Mouse (Mus musculus) heart, embryonic 13.5 days (tissue): Measurements from ENCODE around the gene Cyp27b1. TPM values are rescaled to one million over a fixed set of nuclear protein-coding genes. Genes with fewer than 3 reads are reported as not detected.
A peak's percentile ranks its signal among the peaks of the same experiment; 100 is the strongest.

ENCODE experiments used
- ATAC-seq: fragments of 200-750 bp; cut with Nextera tagmentation; 2 replicates; pipeline ENCODE4 v1.8.0; 2017; ENCODE audit warnings: moderate TSS enrichment; ENCODE audit not compliant: insufficient number of reproducible peaks, low FRiP score, low TSS enrichment; ENCODE audit errors: extremely low read depth
- H3K27ac ChIP-seq: fragments of 300-500 bp; sonication (generic); replicated peaks from 2 replicates; pipeline ENCODE4 v1.5.1; 2015; ENCODE audit warnings: moderate library complexity, mild to moderate bottlenecking, inconsistent platforms
- H3K27me3 ChIP-seq: fragments of 300-500 bp; sonication (generic); replicated peaks from 2 replicates; pipeline ENCODE4 v1.6.1; 2015; ENCODE audit warnings: mild to moderate bottlenecking, inconsistent platforms
- H3K36me3 ChIP-seq: fragments of 300-500 bp; sonication (generic); 2 replicates; pipeline ENCODE4 v1.6.1; 2015; ENCODE audit warnings: mild to moderate bottlenecking, inconsistent platforms
- H3K4me1 ChIP-seq: fragments of 300-500 bp; sonication (generic); 2 replicates; pipeline ENCODE4 v1.6.1; 2015; ENCODE audit warnings: inconsistent platforms
- H3K4me2 ChIP-seq: fragments of 300-500 bp; sonication (generic); 2 replicates; pipeline ENCODE4 v1.6.1; 2015; ENCODE audit warnings: inconsistent platforms, mild to moderate bottlenecking, moderate library complexity
- H3K4me3 ChIP-seq: fragments of 300-500 bp; sonication (generic); 2 replicates; pipeline ENCODE4 v1.5.1; 2015; ENCODE audit warnings: moderate library complexity, mild to moderate bottlenecking, inconsistent platforms
- H3K9ac ChIP-seq: fragments of 300-500 bp; sonication (generic); 2 replicates; pipeline ENCODE4 v1.6.1; 2015; ENCODE audit warnings: inconsistent platforms, mild to moderate bottlenecking, moderate library complexity
- H3K9me3 ChIP-seq: fragments of 300-500 bp; sonication (generic); 2 replicates; pipeline ENCODE4 v1.6.1; 2016; ENCODE audit warnings: inconsistent platforms
- WGBS: fragments of 180-500 bp; shearing (Covaris S2); methylation state at CpG from one replicate; pipeline ENCODE4 v1.1.7; 2015; ENCODE audit warnings: mixed read lengths; 5-methylcytosine and 5-hydroxymethylcytosine counted together
- polyA plus RNA-seq: library from polyadenylated mRNA; unstranded; fragments of >200 nt; fragmentation: Nextera tagmentation; extraction: Ambion mirVana; gene quantifications from 2 replicates; pipeline ENCODE4 v1.2.1, GENCODE M21; 2015

Cyp27b1 gene
- 0.10 and 0.21 TPM in 2 replicates for polyA plus RNA-seq

DNA sequence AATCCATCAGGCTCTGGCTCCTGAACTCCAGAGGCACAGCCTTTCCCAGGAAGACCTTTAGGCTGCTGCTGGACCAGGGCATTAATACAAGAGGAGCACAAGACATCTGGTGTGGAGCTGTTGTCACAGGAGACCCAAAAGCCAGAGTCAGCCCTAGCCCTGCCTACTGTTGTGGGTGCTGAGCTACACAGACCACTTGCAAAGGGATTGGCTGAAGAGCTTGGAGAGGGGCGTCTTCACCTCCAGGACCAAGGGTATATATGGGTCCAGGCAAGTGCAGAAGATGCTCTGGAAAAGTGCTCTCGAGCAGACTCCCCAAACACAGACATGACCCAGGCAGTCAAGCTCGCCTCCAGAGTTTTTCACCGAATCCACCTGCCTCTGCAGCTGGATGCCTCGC, at the start of gene Cyp27b1:
Cyp27b1 (plus strand) TSS at position 297 of the 400 bp plus-strand sequence.
- H3K4me1 ChIP-seq = peaks cover 22% of the 10 kb centered on the region
- H3K9ac ChIP-seq = peak within 1 kb of the TSS; percentile 50; the same call in 1 of the 2 replicates
- H3K4me2 ChIP-seq = peak within 1 kb of the TSS; percentile 51
- H3K4me3 ChIP-seq = peak within 1 kb of the TSS; percentile 32
- 25% methylated on average over 5 of the region's 5 CpGs for WGBS
- H3K36me3 ChIP-seq = peaks cover 28% of the 10 kb centered on the region
- H3K9me3 ChIP-seq = no peaks in the 10 kb centered on the region
- no peak within 1 kb of the TSS for H3K27ac ChIP-seq
- ATAC-seq = no peak
- H3K27me3 ChIP-seq = peaks cover 65% of the 10 kb centered on the region

DNA sequence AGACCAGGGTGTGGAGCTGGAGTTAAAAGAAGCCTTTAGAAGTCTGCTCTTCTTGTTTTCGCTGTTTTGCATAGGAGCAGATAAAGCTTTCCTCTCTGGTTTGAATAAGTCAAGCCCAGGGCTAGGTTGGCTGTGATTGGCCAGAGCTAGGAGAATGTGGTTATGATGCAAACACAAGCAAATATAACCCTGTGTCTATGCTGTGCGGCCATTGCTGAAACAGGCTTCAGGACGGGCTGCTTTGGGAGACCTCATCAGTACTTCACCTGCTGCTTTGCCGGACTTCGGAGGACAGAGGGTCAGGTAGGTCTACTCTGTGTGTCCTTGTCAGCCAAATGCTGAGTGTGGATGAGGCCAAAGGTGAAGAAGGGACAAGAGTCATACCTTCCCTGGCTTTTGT, 47.5 kb upstream of the Cyp27b1 start, which contains the start of gene Avil:
Avil (plus strand) TSS at position 181 of the 400 bp plus-strand sequence.
- Histone ChIP-seq H3K27ac (no peak within 1 kb of the TSS), H3K9me3 (no peaks in the 10 kb centered on the region), H3K9ac (no peak within 1 kb of the TSS), H3K4me1 (0 out of 2 replicates have a peak, but pooled peaks cover 7% of the 10 kb centered on the region), H3K4me3 (no peak within 1 kb of the TSS), H3K4me2 (no peak within 1 kb of the TSS), H3K27me3 (no peaks in the 10 kb centered on the region), H3K36me3 (peaks cover 48% of the 10 kb centered on the region)
- ATAC-seq = no peak
- 73% methylated on average over 5 of the region's 5 CpGs for WGBS

GRCm38 (mm10) chr10:127001297-127001696, 46.8 kb upstream of the Cyp27b1 start:
- no peak for ATAC-seq

DNA sequence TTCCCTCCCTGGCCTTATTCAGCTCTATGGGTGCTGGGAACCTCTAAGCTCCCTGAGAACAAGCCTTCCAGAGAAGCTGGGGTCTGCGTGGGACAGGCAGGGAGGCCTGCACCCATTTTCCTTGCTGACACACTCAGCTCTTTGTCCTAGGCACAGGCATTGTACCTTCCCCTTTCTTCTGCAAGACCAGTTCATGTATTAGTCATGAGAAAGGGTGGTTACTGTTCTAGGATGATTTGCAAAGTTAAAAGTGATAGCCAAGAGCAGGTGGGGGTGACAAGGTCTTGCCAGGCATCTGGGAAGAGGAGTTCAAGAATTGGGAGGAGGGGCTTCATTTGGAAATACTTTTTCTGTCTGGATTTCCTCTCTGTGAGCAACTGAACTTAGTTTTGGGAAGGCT, 46.0 kb upstream of the Cyp27b1 start:
- Histone ChIP-seq H3K9ac (no peak overlapping the region), H3K36me3 (peaks cover 40% of the 10 kb centered on the region), H3K4me3 (no peak overlapping the region), H3K4me2 (no peak overlapping the region), H3K9me3 (no peaks in the 10 kb centered on the region), H3K4me1 (0 out of 2 replicates have a peak, but pooled peaks cover 7% of the 10 kb centered on the region), H3K27me3 (no peaks in the 10 kb centered on the region), H3K27ac (no peak overlapping the region)
- 76% methylated on average over 1 of the region's 1 CpGs for WGBS
- ATAC-seq = no peak

More at GRCm38 (mm10) chr10:127001297-127001696, 46.8 kb upstream of the Cyp27b1 start:
- Histone ChIP-seq H3K27me3 (no peaks in the 10 kb centered on the region), H3K4me2 (no peak overlapping the region), H3K9ac (no peak overlapping the region), H3K36me3 (peaks cover 41% of the 10 kb centered on the region), H3K4me1 (0 out of 2 replicates have a peak, but pooled peaks cover 7% of the 10 kb centered on the region), H3K4me3 (no peak overlapping the region), H3K9me3 (no peaks in the 10 kb centered on the region), H3K27ac (no peak overlapping the region)
- 81% methylated on average over 9 of the region's 9 CpGs for WGBS

GRCm38 (mm10) chr10:127002765-127003164, 45.3 kb upstream of the Cyp27b1 start:
- no peak overlapping the region for H3K4me2 ChIP-seq
- H3K27ac ChIP-seq = no peak overlapping the region
- no peaks in the 10 kb centered on the region for H3K9me3 ChIP-seq
- H3K36me3 ChIP-seq = peaks cover 32% of the 10 kb centered on the region
- no peak overlapping the region for H3K4me3 ChIP-seq
- no peak for ATAC-seq
- WGBS = 89% methylated on average over 5 of the region's 5 CpGs
- no peaks in the 10 kb centered on the region for H3K27me3 ChIP-seq
- H3K9ac ChIP-seq = no peak overlapping the region
- 0 out of 2 replicates have a peak, but pooled peaks cover 1% of the 10 kb centered on the region for H3K4me1 ChIP-seq

- ATAC-seq = no peak
- Histone ChIP-seq H3K4me3 (no peak overlapping the region), H3K4me1 (no peaks in the 10 kb centered on the region), H3K4me2 (no peak overlapping the region), H3K9me3 (no peaks in the 10 kb centered on the region), H3K27ac (no peak overlapping the region), H3K36me3 (peaks cover 27% of the 10 kb centered on the region), H3K27me3 (no peaks in the 10 kb centered on the region), H3K9ac (no peak overlapping the region)
- WGBS = 84% methylated on average over 8 of the region's 8 CpGs
Observed at GRCm38 (mm10) chr10:127003334-127003733, 44.7 kb upstream of the Cyp27b1 start.

- Histone ChIP-seq H3K36me3 (peaks cover 22% of the 10 kb centered on the region), H3K27me3 (no peaks in the 10 kb centered on the region), H3K4me3 (no peak overlapping the region), H3K4me2 (no peak overlapping the region), H3K9me3 (no peaks in the 10 kb centered on the region), H3K4me1 (no peaks in the 10 kb centered on the region), H3K9ac (no peak overlapping the region), H3K27ac (no peak overlapping the region)
- 81% methylated on average over 7 of the region's 7 CpGs for WGBS
- no peak for ATAC-seq
Observed at GRCm38 (mm10) chr10:127003806-127004205, 44.2 kb upstream of the Cyp27b1 start.

DNA sequence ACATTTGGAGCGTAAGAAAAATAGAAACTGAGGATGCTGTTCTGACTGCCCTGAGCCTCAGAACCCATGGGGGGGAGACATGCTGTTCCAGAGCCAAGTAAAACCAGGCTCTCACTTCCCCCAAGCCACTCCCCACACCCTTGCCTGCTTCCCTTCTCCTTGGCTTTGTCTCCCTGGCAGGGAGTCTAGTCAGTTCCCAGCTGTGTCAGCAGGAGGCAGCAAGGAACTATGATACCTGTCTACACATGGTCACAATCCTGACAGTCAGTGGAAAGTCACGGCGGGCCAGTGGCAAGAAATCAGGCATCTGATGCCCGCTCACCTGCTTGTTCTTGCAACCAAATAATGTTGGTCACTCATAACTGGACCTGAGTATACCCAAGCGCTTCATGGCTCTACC, 31.6 kb upstream of the Cyp27b1 start:
- Histone ChIP-seq H3K27ac (no peak overlapping the region), H3K27me3 (no peaks in the 10 kb centered on the region), H3K36me3 (peaks cover 24% of the 10 kb centered on the region), H3K9me3 (no peaks in the 10 kb centered on the region), H3K9ac (no peak overlapping the region), H3K4me2 (no peak overlapping the region), H3K4me3 (no peak overlapping the region), H3K4me1 (no peaks in the 10 kb centered on the region)
- WGBS = 50% methylated on average over 5 of the region's 5 CpGs
- ATAC-seq = no peak

DNA sequence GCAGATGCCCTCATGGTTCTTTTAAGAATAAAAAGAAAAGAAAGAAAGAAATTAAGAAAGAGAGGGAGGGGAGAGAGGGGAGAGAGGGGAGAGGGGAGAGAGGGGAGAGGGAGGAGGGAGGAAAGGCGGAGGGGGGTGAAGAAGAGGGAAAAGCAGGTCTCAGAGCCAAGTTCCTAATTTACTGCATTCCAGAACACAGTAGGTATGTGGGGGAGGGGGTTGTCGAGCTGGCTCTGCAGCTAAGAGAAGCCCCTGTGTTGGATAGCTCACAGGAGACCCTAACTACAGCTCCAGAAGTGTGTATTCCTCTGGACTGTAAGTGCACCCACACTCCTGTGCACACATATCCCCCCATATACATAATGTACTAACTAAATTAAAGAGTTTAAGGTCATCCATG, 31.0 kb upstream of the Cyp27b1 start:
- WGBS = 26% methylated on average over 2 of the region's 2 CpGs
- no peak overlapping the region for H3K4me2 ChIP-seq
- H3K9me3 ChIP-seq = no peaks in the 10 kb centered on the region
- H3K27ac ChIP-seq = no peak overlapping the region
- 0 out of 2 replicates have a peak overlapping the region, but pooled peaks have one; percentile 24 for H3K9ac ChIP-seq
- ATAC-seq = no peak
- no peak overlapping the region for H3K4me3 ChIP-seq
- no peaks in the 10 kb centered on the region for H3K4me1 ChIP-seq
- no peaks in the 10 kb centered on the region for H3K27me3 ChIP-seq
- peaks cover 26% of the 10 kb centered on the region for H3K36me3 ChIP-seq

GRCm38 (mm10) chr10:127018422-127018821, 29.6 kb upstream of the Cyp27b1 start:
- H3K4me1 ChIP-seq = no peaks in the 10 kb centered on the region
- no peak for ATAC-seq
- no peaks in the 10 kb centered on the region for H3K9me3 ChIP-seq
- no peak overlapping the region for H3K9ac ChIP-seq
- H3K27ac ChIP-seq = no peak overlapping the region
- H3K27me3 ChIP-seq = no peaks in the 10 kb centered on the region
- H3K36me3 ChIP-seq = peaks cover 28% of the 10 kb centered on the region
- 79% methylated on average over 16 of the region's 16 CpGs for WGBS
- no peak overlapping the region for H3K4me3 ChIP-seq
- no peak overlapping the region for H3K4me2 ChIP-seq

GRCm38 (mm10) chr10:127030336-127031296, 17.4 kb upstream of the Cyp27b1 start, which contains the start of gene Tsfm:
TSS of gene Tsfm (minus strand) at chr10:127030840.
- peaks cover 39% of the 10 kb centered on the region for H3K36me3 ChIP-seq
- H3K9me3 ChIP-seq = no peaks in the 10 kb centered on the region
- H3K4me2 ChIP-seq = peak within 1 kb of the TSS; percentile 86
- no peaks in the 10 kb centered on the region for H3K27me3 ChIP-seq
- WGBS = 5% methylated on average over 56 of the region's 56 CpGs
- peak within 1 kb of the TSS; percentile 78 for H3K27ac ChIP-seq
- H3K9ac ChIP-seq = peak within 1 kb of the TSS; percentile 95
- peak within 1 kb of the TSS; percentile 95 for H3K4me3 ChIP-seq
- peaks cover 8% of the 10 kb centered on the region for H3K4me1 ChIP-seq
- ATAC-seq = peak; percentile 72; the same call in 1 of the 2 replicates
